23 mouse cellular contexts compared by ENCODE assay signal in the genomic region with DNA sequence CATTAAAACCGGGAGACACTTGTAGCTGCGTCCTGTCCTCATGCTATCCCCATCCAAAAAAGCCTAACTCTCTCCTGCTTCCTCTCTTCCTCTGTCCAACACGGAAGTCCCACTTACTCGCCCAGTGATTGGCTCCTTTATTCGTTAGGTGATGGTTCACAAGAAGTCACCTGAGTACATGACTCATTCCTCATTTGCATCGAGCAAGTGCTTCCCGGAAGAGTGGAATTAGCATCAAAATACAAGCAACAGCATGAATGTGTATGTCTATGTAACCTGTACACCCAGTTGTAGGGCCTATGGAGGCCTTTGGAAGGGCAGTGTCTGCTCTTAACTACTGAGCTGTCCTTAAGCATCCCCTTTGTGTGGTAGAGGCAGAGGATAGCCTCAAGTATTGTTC. TPM values are rescaled to one million over a fixed set of nuclear protein-coding genes. Genes with fewer than 3 reads are reported as not detected.
A peak's percentile ranks its signal among the peaks of the same experiment; 100 is the strongest.
DNase-seq lines count a peak whose midpoint lies in the region; ATAC-seq and TF ChIP-seq lines count a peak whose summit lies in the region.
"Had no signal": no experiment of that assay in that cellular context is flagged by ENCODE, and none has a peak within 500 bp of the region (broad histone marks: within the 10 kb centered on the region; RNA-seq: fewer than 3 reads in every experiment).

No protein-coding gene starts in this region.

- no peak overlapping the region for H3K4me3 ChIP-seq in liver, embryonic 15.5 days (replicated peaks)
- H3K4me3 ChIP-seq in liver, embryonic 11.5 days (ENCODE audit: low read depth, low read length), result no peak overlapping the region
- H3K4me3 ChIP-seq in ES-Bruce4 (ENCODE audit: low read depth, low read length) (peak overlapping the region; percentile 63), MEL (ENCODE audit: control insufficient read depth in 1 of 2, insufficient read depth in 1 of 2, low read depth in 2 of 2, low read length in 2 of 2) (no peak overlapping the region)
- H3K4me3 ChIP-seq in forebrain, embryonic 10.5 days, result no peak overlapping the region
- H3K4me3 ChIP-seq: embryonic facial prominence, embryonic 10.5 days; gastrocnemius, adult 2 months; heart, adult 2 months; heart, embryonic 15.5 days; hindbrain, embryonic 10.5 days; intestine, embryonic 15.5 days had no signal

- no peak for ATAC-seq in liver, embryonic 15.5 days (ENCODE audit: insufficient read depth)
- no peak for ATAC-seq in liver, embryonic 11.5 days (replicated peaks; ENCODE audit: low FRiP score)
- ATAC-seq: forebrain, embryonic 14.5 days; intestine, embryonic 15.5 days had no signal

- H3K9ac ChIP-seq in liver, embryonic 15.5 days, result no peak overlapping the region
- H3K9ac ChIP-seq in liver, embryonic 11.5 days (ENCODE audit: low read depth, low read length), result no peak overlapping the region
- H3K9ac ChIP-seq in ES-Bruce4 (ENCODE audit: low read depth, poor library complexity, severe bottlenecking) (0 out of 2 replicates have a peak overlapping the region, but pooled peaks have one; percentile 43), MEL (ENCODE audit: control insufficient read depth, low read depth, low read length, poor library complexity, severe bottlenecking) (no peak overlapping the region)
- H3K9ac ChIP-seq: heart, embryonic 15.5 days; hindbrain, embryonic 14.5 days; intestine, embryonic 15.5 days had no signal

- peaks cover 21% of the 10 kb centered on the region for H3K79me2 ChIP-seq in MEL (ENCODE audit: control insufficient read depth, insufficient read depth, low read length, poor library complexity)

- H3K4me2 ChIP-seq in liver, embryonic 15.5 days, result no peak overlapping the region
- no peak overlapping the region for H3K4me2 ChIP-seq in liver, embryonic 11.5 days
- H3K4me2 ChIP-seq: heart, embryonic 11.5 days; heart, embryonic 15.5 days; hindbrain, embryonic 14.5 days; intestine, embryonic 15.5 days had no signal

- peaks cover 49% of the 10 kb centered on the region for H3K4me1 ChIP-seq in liver, embryonic 15.5 days (replicated peaks)
- peaks cover 10% of the 10 kb centered on the region for H3K4me1 ChIP-seq in liver, embryonic 11.5 days (replicated peaks; ENCODE audit: control insufficient read depth, insufficient read depth, low read length)
- H3K4me1 ChIP-seq in ES-Bruce4 (ENCODE audit: control insufficient read depth, insufficient read depth, low read length), result peaks cover 1% of the 10 kb centered on the region
- peaks cover 15 to 20% of the 10 kb centered on the region in 2 experiments for H3K4me1 ChIP-seq in MEL (ENCODE audit: control insufficient read depth in 1 of 2, insufficient read depth in 2 of 2, low read length in 2 of 2)
- peaks cover 20% of the 10 kb centered on the region for H3K4me1 ChIP-seq in forebrain, embryonic 10.5 days

- TF ChIP-seq RAD21 in MEL (IDR thresholded peaks at IDR 0.05; ENCODE audit: low read depth, low read length), result no peak

- TF ChIP-seq CTCF in ES-Bruce4 (IDR thresholded peaks at IDR 0.05; ENCODE audit: low read depth, low read length) (no peak), MEL (IDR thresholded peaks at IDR 0.05 in 2 of 3, conservative IDR thresholded peaks at IDR 0.05 in 1 of 3; ENCODE audit: control insufficient read depth in 1 of 3, insufficient read depth in 1 of 3, low read depth in 2 of 3, low read length in 3 of 3, poor library complexity in 1 of 3, severe bottlenecking in 1 of 3) (no peak)

- H3K27ac ChIP-seq in liver, embryonic 15.5 days (replicated peaks), result peak overlapping the region; percentile 73; the same call in 1 of the 2 replicates
- no peak overlapping the region for H3K27ac ChIP-seq in liver, embryonic 11.5 days (ENCODE audit: low read depth, low read length)
- H3K27ac ChIP-seq in ES-Bruce4 (ENCODE audit: insufficient read depth, low read length) (peak overlapping the region; percentile 87), MEL (ENCODE audit: control insufficient read depth, low read depth, low read length) (peak overlapping the region; percentile 63; the same call in 1 of the 2 replicates)
- no peak overlapping the region for H3K27ac ChIP-seq in forebrain, embryonic 10.5 days
- H3K27ac ChIP-seq: embryonic facial prominence, embryonic 10.5 days; gastrocnemius, adult 2 months; heart, adult 2 months; heart, embryonic 15.5 days; hindbrain, embryonic 10.5 days; hindbrain, embryonic 14.5 days; intestine, embryonic 15.5 days had no signal

- DNase-seq in liver, embryonic 11.5 days (ENCODE audit: low spot score), result no peak
- DNase-seq in MEL (ENCODE audit: low read depth, low spot score), result no peak
- no peak for DNase-seq in forebrain, embryonic 10.5 days (ENCODE audit: extremely low spot score, low spot score)
- DNase-seq in ovary, postnatal 14 days (ENCODE audit: low spot score), result no peak
- DNase-seq: adrenal gland, adult 2 months; adrenal gland, postnatal 25 days; cerebellum, adult 2 months; cerebellum, postnatal 10 days; gastrocnemius, adult 2 months; gastrocnemius, postnatal 36 days; heart, adult 2 months; heart, postnatal 14 days had no signal

- 76% methylated on average over 7 of the region's 7 CpGs for WGBS in liver, embryonic 15.5 days (ENCODE audit: insufficient replicate concordance)
- WGBS in liver, embryonic 11.5 days, result 77% methylated on average over 7 of the region's 7 CpGs
- WGBS in forebrain, embryonic 10.5 days, result 82% methylated on average over 7 of the region's 7 CpGs

- H3K36me3 ChIP-seq in liver, embryonic 15.5 days (replicated peaks), result peaks cover 53% of the 10 kb centered on the region
- peaks cover 17% of the 10 kb centered on the region for H3K36me3 ChIP-seq in liver, embryonic 11.5 days (ENCODE audit: control insufficient read depth, insufficient read depth, low read length)
- H3K36me3 ChIP-seq in ES-Bruce4 (ENCODE audit: control insufficient read depth, insufficient read depth, low read length, poor library complexity, severe bottlenecking), result peaks cover 21% of the 10 kb centered on the region
- H3K36me3 ChIP-seq in MEL (ENCODE audit: control insufficient read depth in 1 of 2, insufficient read depth in 2 of 2, low read length in 2 of 2), result peaks cover 14 to 20% of the 10 kb centered on the region in 2 experiments
- H3K36me3 ChIP-seq in forebrain, embryonic 10.5 days (replicated peaks), result peaks cover 46% of the 10 kb centered on the region

- TF ChIP-seq POLR2A in ES-Bruce4 (IDR thresholded peaks at IDR 0.05; ENCODE audit: insufficient read depth, low read length) (no peak), MEL (IDR thresholded peaks at IDR 0.05; ENCODE audit: control insufficient read depth in 1 of 2, insufficient read depth in 1 of 2, low read depth in 1 of 2, low read length in 2 of 2, poor library complexity in 1 of 2) (no peak)

- no peaks in the 10 kb centered on the region for H3K9me3 ChIP-seq in liver, embryonic 15.5 days (replicated peaks)
- no peaks in the 10 kb centered on the region for H3K9me3 ChIP-seq in liver, embryonic 11.5 days (ENCODE audit: control insufficient read depth, low read length)
- H3K9me3 ChIP-seq in ES-Bruce4 (replicated peaks; ENCODE audit: control insufficient read depth, insufficient read depth, low read length, poor library complexity, severe bottlenecking), result no peaks in the 10 kb centered on the region
- H3K9me3 ChIP-seq in MEL (replicated peaks; ENCODE audit: insufficient read depth, low read length), result no peaks in the 10 kb centered on the region
- H3K9me3 ChIP-seq in forebrain, embryonic 10.5 days, result no peaks in the 10 kb centered on the region
- H3K9me3 ChIP-seq: embryonic facial prominence, embryonic 10.5 days; heart, embryonic 15.5 days; hindbrain, embryonic 10.5 days; intestine, embryonic 15.5 days had no signal

- TF ChIP-seq EP300 in ES-Bruce4 (IDR thresholded peaks at IDR 0.05; ENCODE audit: insufficient read depth, low read depth, low read length) (no peak), MEL (IDR thresholded peaks at IDR 0.05; ENCODE audit: low read depth in 1 of 2, low read length in 2 of 2) (no peak)

- H3K27me3 ChIP-seq in liver, embryonic 15.5 days, result no peaks in the 10 kb centered on the region
- no peaks in the 10 kb centered on the region for H3K27me3 ChIP-seq in liver, embryonic 11.5 days (replicated peaks; ENCODE audit: control insufficient read depth, insufficient read depth, low read length)
- H3K27me3 ChIP-seq in ES-Bruce4 (ENCODE audit: control insufficient read depth, insufficient read depth, low read length, poor library complexity, severe bottlenecking), result no peaks in the 10 kb centered on the region
- H3K27me3 ChIP-seq in MEL (ENCODE audit: control insufficient read depth in 1 of 2, insufficient read depth in 2 of 2, low read length in 2 of 2), result no peaks in the 10 kb centered on the region
- H3K27me3 ChIP-seq in forebrain, embryonic 10.5 days (ENCODE audit: poor library complexity, severe bottlenecking), result no peaks in the 10 kb centered on the region
- H3K27me3 ChIP-seq: heart, embryonic 15.5 days; intestine, embryonic 15.5 days had no signal

RNA-seq across cellular contexts. Expression of a gene that starts 2.2 kb away (rescaled TPM):
- 15.8 and 16.5 TPM in 2 replicates for polyA plus RNA-seq in liver, embryonic 15.5 days (2015; fragmentation: Nextera tagmentation; extraction: Ambion mirVana)
- 35.3 and 37.6 TPM in 2 replicates for polyA plus RNA-seq in liver, embryonic 11.5 days (2014; fragmentation: Nextera tagmentation; extraction: Ambion mirVana)
- 21.8 and 22.7 TPM in 2 replicates for polyA plus RNA-seq in ES-Bruce4 (2011; ENCODE audit: insufficient read depth, insufficient read length, low read depth, missing spikeins)
- total RNA-seq in MEL (2012; rRNA removed), result 18.5 and 21.5 TPM in 2 replicates
- 10 to 100 TPM in 1 of 2 experiments, not detected in 1; 21.8 TPM for polyA plus RNA-seq in MEL (2012; ENCODE audit: insufficient read depth in 1 of 2, insufficient read length in 2 of 2, low read depth in 1 of 2, low replicate concordance in 2 of 2, missing spikeins in 1 of 2)
- polyA plus RNA-seq in forebrain, embryonic 10.5 days (2016; fragmentation: Nextera tagmentation; extraction: Ambion mirVana), result 40.7 and 41.5 TPM in 2 replicates

RNA-seq across cellular contexts. Expression of a gene that starts 36.9 kb away (rescaled TPM):
- polyA plus RNA-seq in liver, embryonic 15.5 days (2015; fragmentation: Nextera tagmentation; extraction: Ambion mirVana), result 35.3 and 39.2 TPM in 2 replicates
- polyA plus RNA-seq in liver, embryonic 11.5 days (2014; fragmentation: Nextera tagmentation; extraction: Ambion mirVana), result 44.5 and 46.0 TPM in 2 replicates
- 42.9 and 46.5 TPM in 2 replicates for polyA plus RNA-seq in ES-Bruce4 (2011; ENCODE audit: insufficient read depth, insufficient read length, low read depth, missing spikeins)
- total RNA-seq in MEL (2012; rRNA removed), result 21.8 and 26.4 TPM in 2 replicates
- polyA plus RNA-seq in MEL (2012; ENCODE audit: insufficient read depth in 1 of 2, insufficient read length in 2 of 2, low read depth in 1 of 2, low replicate concordance in 2 of 2, missing spikeins in 1 of 2), result 10 to 100 TPM in 1 of 2 experiments, not detected in 1; 20.8 TPM
- 39.0 and 39.5 TPM in 2 replicates for polyA plus RNA-seq in forebrain, embryonic 10.5 days (2016; fragmentation: Nextera tagmentation; extraction: Ambion mirVana)

RNA-seq across cellular contexts. Expression of a gene that starts 57.2 kb away (rescaled TPM):
- polyA plus RNA-seq in liver, embryonic 15.5 days (2015; fragmentation: Nextera tagmentation; extraction: Ambion mirVana), result not detected in 2 replicates
- not detected in 2 replicates for polyA plus RNA-seq in liver, embryonic 11.5 days (2014; fragmentation: Nextera tagmentation; extraction: Ambion mirVana)
- 1.3 and 1.6 TPM in 2 replicates for polyA plus RNA-seq in ES-Bruce4 (2011; ENCODE audit: insufficient read depth, insufficient read length, low read depth, missing spikeins)
- 0.08 TPM in 1 of 2 replicates, not detected in the other for total RNA-seq in MEL (2012; rRNA removed)
- under 1 TPM in 1 of 2 experiments, not detected in 1; 0.17 TPM for polyA plus RNA-seq in MEL (2012; ENCODE audit: insufficient read depth in 1 of 2, insufficient read length in 2 of 2, low read depth in 1 of 2, low replicate concordance in 2 of 2, missing spikeins in 1 of 2)
- not detected in 2 replicates for polyA plus RNA-seq in forebrain, embryonic 10.5 days (2016; fragmentation: Nextera tagmentation; extraction: Ambion mirVana)
- total RNA-seq: adrenal gland, adult 2 months; adrenal gland, postnatal 25 days; gastrocnemius, adult 2 months; gastrocnemius, postnatal 36 days; heart, adult 2 months; heart, postnatal 14 days had no signal
- polyA plus RNA-seq: adrenal gland, adult 2 months; cerebellum, adult 2 months; embryonic facial prominence, embryonic 10.5 days; embryonic facial prominence, embryonic 14.5 days; forebrain, embryonic 14.5 days; G1E; heart, adult 2 months; heart, embryonic 11.5 days; heart, embryonic 15.5 days; hindbrain, embryonic 10.5 days; hindbrain, embryonic 14.5 days; intestine, embryonic 15.5 days had no signal

Comparison
In these comparisons a context has a peak if more than half of its experiments do, and no peak if none do; other contexts are left out.
1. H3K27ac ChIP-seq: peak in liver, embryonic 15.5 days (single experiment), ES-Bruce4 (single experiment) and MEL (single experiment); none in liver, embryonic 11.5 days (single experiment) and forebrain, embryonic 10.5 days (single experiment).